Mouse (Mus musculus): ENCODE results near the gene Phykpl. TPM values are rescaled to one million over a fixed set of nuclear protein-coding genes. Genes with fewer than 3 reads are reported as not detected.
"Not testable (repeated sequence)": the region's sequence is repeated elsewhere in the genome, so short reads cannot be mapped to it uniquely, and the experiment has no call there.

Phykpl gene
- total RNA-seq, 2 experiments from 2014 or later, result 20.9 to 24.6 TPM

- peak; percentile 65 to 74 for DNase-seq (ENCODE audit: low spot score in 2 of 2)
Observed at GRCm38 (mm10) chr11:51615601-51616000, 31.0 kb downstream of the Phykpl start.

- not testable (repeated sequence) for DNase-seq (ENCODE audit: low spot score in 2 of 2)
Observed at GRCm38 (mm10) chr11:51616113-51616512, 31.6 kb downstream of the Phykpl start.

GRCm38 (mm10) chr11:51617693-51618092, 33.1 kb downstream of the Phykpl start:
- peak; percentile 56 to 60 for DNase-seq (ENCODE audit: low spot score in 2 of 2)

GRCm38 (mm10) chr11:51618894-51619408, 34.4 kb downstream of the Phykpl start:
- no peak for DNase-seq (ENCODE audit: low spot score in 2 of 2)

GRCm38 (mm10) chr11:51619409-51620060, 35.0 kb downstream of the Phykpl start, which contains the start of gene Nhp2:
Nhp2 (plus strand) TSS chr11:51619735.
- peak; percentile 90 for DNase-seq (ENCODE audit: low spot score in 2 of 2)

DNA sequence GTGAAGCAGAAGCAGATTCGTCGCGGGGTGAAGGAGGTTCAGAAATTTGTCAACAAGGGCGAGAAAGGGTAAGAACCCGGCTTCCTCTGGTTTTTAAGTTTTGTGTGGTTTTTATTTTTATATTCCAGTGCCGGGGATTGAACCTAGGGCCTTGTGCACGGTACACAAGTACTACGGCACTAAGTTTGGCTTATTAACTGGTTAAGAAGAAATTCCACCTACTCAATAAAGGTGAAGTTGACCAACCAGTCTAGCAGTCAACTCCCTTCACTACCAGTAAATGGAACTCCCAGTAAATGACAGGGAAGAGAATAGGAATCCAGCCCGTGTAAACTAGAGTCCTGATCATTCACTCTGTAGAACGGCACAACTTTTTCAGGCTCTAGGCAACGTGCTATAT, 35.5 kb downstream of the Phykpl start:
- no peak for DNase-seq (ENCODE audit: low spot score in 2 of 2)

GRCm38 (mm10) chr11:51621776-51622175, 37.2 kb downstream of the Phykpl start:
- no peak for DNase-seq (ENCODE audit: low spot score in 2 of 2)

DNA sequence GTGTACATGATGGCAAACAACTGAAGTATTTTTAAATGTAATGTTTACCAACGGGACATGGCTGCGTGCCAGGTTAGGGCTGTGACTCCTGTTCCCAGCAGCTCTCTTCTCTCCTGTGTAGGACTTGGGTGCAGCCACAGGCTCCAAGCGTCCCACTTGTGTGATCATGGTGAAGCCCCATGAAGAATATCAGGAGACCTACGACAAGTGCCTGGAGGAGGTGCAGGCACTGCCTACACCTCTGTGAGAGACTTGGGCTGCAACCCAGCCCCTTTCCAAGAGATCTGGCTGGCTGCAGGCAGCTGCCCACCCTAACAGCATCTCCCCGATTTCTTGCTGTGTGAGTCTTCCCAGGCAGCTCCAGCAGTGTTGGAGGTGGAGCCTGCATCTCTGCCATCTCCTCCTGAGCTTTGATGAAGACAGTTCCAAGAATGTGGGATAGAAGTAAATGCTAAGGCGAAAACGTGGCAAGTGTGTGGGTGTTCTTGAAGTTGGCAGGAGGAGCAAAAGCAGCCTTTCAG, 38.5 kb downstream of the Phykpl start:
- DNase-seq (ENCODE audit: low spot score in 2 of 2), result no peak

- DNase-seq (ENCODE audit: low spot score in 2 of 2), result no peak
Observed at GRCm38 (mm10) chr11:51625187-51625820, 40.7 kb downstream of the Phykpl start.

GRCm38 (mm10) chr11:51627425-51627824, 42.9 kb downstream of the Phykpl start:
- no peak for DNase-seq (ENCODE audit: low spot score in 2 of 2)

DNA sequence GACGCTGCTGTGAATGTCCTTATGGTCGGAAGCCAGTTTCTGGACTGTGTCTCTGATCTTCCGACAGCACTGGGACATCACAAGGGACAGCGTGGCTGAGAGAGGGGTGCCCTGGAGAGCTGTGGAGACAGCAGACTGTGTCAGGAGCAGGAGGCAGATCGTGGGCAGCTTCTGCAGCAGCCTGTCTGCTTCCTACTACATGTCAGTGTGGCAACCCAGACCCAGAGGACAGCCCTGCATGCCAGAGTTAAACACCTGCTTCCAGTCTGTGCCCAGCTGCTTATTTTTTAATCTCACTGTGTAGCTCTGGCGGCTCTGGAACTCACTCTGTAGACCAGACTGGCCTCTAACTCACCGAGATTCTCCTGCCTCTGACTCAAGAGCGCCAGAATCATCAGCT, 43.4 kb downstream of the Phykpl start:
- DNase-seq (ENCODE audit: low spot score in 2 of 2), result no peak

GRCm38 (mm10) chr11:51629651-51630314, 45.2 kb downstream of the Phykpl start:
- DNase-seq (ENCODE audit: low spot score in 2 of 2), result no peak

DNA sequence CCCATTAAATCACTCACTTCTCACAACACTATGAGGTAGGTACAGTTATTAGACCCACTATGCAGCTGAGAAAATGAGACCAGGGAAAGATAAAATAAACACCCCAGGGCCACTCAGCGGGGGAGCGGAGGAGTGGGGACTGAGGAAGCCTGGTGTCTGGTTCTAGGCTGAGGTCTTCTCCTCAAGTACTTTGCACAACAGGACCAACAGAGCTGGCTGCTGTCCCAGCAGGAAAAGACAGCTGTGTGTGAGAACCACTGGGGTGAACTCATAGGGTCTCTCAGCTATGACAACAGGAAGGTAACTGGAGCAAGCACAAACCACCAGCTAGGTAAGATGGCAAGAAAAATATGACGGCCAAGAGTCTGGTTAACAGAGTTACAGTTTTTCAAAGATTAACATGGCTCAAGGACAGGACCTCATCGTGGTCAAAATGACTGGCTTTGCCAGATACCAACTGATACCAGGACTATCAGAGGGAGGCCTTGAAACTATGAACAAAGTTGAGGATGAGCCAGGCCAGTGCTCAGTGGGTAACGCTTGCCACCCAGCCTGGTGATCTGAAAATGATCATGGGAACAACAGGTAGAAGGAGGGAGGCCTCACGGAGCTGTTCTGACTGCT, 47.7 kb downstream of the Phykpl start:
- DNase-seq (ENCODE audit: low spot score in 2 of 2), result no peak

- not testable (repeated sequence) for DNase-seq (ENCODE audit: low spot score in 2 of 2)
Observed at GRCm38 (mm10) chr11:51633200-51633599, 48.6 kb downstream of the Phykpl start.

DNA sequence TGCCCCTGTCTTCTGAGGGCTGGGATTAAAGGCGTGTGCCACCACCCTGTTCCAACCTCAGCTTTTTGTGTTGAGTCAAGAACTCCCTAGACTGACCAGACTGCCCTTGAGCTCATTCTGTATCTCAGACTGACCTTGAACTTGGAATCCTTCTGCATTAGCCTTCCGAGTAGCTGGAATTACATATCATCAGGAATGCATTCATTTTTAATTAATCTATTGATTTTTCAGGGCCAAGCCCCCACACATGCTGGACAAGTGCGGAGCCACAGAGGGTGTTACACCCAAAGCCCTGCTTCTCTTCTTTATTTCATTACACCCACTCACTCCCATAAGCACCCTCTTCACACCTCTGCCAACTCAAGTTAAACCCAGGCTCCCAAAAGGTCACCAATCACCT, 49.2 kb downstream of the Phykpl start:
- DNase-seq (ENCODE audit: low spot score in 2 of 2), result no peak

DNA sequence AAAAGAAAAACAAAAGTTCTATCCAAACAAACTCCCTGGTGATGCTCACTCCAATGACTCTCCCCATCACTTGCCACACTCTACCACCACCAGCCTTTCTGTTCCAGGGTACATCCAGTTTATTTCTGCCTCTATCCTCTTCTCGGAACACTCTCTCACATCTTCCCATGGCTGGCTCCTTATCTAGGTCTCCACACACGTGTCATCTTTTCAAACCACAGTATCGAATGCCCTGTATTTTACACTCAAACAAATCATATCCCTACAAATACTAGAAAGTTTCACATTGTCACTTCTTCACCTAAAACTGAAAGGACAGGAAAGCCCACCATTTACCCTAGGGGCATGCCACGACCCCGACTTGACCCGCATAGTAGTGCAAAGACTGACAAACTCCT, 50.6 kb downstream of the Phykpl start:
- DNase-seq (ENCODE audit: low spot score in 2 of 2), result no peak

DNA sequence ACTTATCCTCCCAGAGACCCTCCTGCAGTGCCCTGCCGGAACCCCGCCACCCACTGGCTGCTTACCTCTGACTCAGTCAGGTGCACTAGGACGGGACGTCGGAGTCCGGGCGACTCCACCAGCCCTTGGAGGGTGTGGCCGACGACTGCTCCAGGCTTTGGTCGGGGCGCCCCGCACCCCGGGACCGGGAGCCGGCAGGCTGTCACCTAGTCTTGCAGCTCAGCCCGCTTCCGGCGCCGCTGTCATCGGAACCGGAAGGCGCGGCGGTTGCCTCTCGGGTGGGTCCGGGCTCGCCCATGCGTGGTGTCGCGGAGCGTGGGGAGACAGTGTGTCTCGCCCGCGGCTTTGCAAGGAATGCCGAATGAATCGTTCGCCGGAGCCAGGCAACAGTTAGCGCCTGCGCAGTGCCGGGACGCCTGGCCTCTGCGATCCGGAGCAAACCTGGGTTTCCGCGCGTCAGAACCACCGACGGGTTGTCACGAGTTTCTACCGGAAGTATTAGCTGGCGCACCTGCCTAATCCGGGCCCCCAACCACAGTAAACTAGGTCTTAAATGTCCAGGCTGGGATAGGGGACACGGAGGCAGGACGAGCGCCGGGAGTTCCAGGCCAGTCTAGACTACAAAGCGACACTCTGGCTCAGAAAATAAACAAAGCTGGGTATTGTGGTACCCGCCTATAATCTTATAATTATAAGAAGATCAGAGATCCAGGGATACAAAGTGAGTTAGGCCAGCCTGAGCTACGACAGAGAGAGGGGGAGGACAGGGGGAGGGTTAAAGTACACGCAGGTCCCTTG, 51.2 kb downstream of the Phykpl start, which contains the start of gene Rmnd5b:
TSS of gene Rmnd5b (minus strand) at position 372 of the 798 bp plus-strand sequence.
- peak; percentile 86 to 88 for DNase-seq (ENCODE audit: low spot score in 2 of 2)

DNA sequence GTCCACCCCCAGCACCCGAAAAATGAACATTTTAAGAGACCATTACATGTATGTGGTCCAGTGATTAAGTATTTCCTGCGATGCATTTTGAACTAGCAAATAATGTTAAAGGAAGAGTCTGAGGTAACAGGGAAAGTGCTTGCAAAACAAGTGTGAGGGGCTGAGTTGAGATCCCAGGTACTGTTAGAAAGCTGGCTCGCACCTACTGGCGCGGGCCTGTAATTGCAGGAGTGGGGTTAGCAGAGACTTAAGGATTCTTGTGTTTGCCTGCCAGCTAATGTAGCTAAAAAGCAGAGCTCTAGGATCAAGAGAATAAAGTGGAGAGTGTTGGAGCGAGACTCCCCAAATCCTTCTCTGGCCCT, 51.7 kb downstream of the Phykpl start:
- DNase-seq (ENCODE audit: low spot score in 2 of 2), result no peak

DNA sequence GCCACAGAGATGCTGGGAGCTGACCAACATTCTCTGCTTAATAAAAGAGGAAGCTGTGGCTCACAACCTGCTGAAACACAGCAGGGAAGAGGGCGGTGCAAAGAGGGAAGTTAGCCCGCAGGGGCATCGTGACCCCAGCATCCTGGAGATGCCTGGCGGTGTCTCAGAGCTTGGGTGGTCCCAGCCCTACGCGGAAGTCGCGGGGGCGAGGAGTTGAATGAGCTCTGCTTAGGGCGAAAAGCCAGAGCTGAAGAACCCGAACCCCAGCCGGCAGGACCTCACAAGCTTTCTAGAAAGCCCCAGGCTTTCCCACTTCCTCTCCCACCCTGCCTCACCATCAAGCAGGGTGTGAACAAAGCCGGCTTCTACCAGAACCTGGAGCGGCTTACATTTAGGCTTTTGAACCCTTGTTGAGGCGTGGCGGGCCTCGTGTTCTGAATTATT, 53.4 kb downstream of the Phykpl start:
- DNase-seq (ENCODE audit: low spot score in 2 of 2), result no peak

DNA sequence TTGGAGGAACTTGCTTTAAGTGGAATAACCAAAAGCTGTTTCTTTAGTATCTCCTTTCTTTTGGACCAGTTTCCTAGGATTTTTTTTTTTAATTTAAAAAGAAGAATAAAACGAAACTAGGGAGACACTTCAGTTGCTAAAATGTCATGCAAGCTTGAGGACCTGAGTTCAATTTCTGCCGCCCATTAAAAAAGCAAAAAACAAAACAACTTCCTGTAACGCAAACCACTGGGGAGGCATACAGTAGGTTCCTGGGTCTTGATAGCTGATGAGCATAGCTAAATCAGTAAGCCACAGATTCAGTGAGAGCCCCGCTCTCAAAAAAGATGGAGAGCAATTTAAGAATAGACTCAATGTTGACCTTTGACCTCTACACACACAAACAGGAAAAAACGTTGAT, 53.9 kb downstream of the Phykpl start:
- no peak for DNase-seq (ENCODE audit: low spot score in 2 of 2)

Data from adrenal gland, adult 18-20 months (tissue).